Mouse (Mus musculus): ENCODE data around the gene Camkk1. TPM values are rescaled to one million over a fixed set of nuclear protein-coding genes. Genes with fewer than 3 reads are reported as not detected.

The Camkk1 gene
- polyA plus RNA-seq, 1 experiment from 2014 or later: 34.7 TPM

- H3K27me3 ChIP-seq (replicated peaks): no peaks in the 10 kb centered on the region
Measured at GRCm38 (mm10) chr11:73090826-73091225, 72.0 kb downstream of the Camkk1 start.

More at GRCm38 (mm10) chr11:73090826-73091225, 72.0 kb downstream of the Camkk1 start:
- H3K4me1 ChIP-seq: no peaks in the 10 kb centered on the region
- H3K4me3 ChIP-seq (replicated peaks): no peak overlapping the region
- 87% methylated on average over 2 of the region's 2 CpGs for WGBS
- no peaks in the 10 kb centered on the region for H3K36me3 ChIP-seq
- H3K9me3 ChIP-seq (replicated peaks): no peaks in the 10 kb centered on the region
- no peak for ATAC-seq (ENCODE audit: low FRiP score)
- H3K9ac ChIP-seq (replicated peaks): no peak overlapping the region
- H3K4me2 ChIP-seq: no peak overlapping the region
- H3K27ac ChIP-seq (replicated peaks): no peak overlapping the region

Other genes with a start within 250 kb of the Camkk1 start
- 8.4 and 9.0 TPM in 2 replicates for gene Cyb5d2, start 222.9 kb upstream of the Camkk1 start, polyA plus RNA-seq (2015; fragmentation: Nextera tagmentation; extraction: Ambion mirVana)
- 12.7 and 12.8 TPM in 2 replicates for gene Zzef1, start 222.8 kb upstream of the Camkk1 start, polyA plus RNA-seq (2015; fragmentation: Nextera tagmentation; extraction: Ambion mirVana)
- gene Atp2a3, start 57.8 kb upstream of the Camkk1 start, polyA plus RNA-seq (2015; fragmentation: Nextera tagmentation; extraction: Ambion mirVana): 0.75 and 12.6 TPM in 2 replicates
- gene P2rx1, start 19.9 kb upstream of the Camkk1 start, polyA plus RNA-seq (2015; fragmentation: Nextera tagmentation; extraction: Ambion mirVana): 0.47 and 3.3 TPM in 2 replicates
- 9.1 and 10.1 TPM in 2 replicates for gene Ncbp3, start 28.8 kb downstream of the Camkk1 start, polyA plus RNA-seq (2015; fragmentation: Nextera tagmentation; extraction: Ambion mirVana)
- 0.19 and 2.7 TPM in 2 replicates for gene Itgae, start 71.6 kb downstream of the Camkk1 start, polyA plus RNA-seq (2015; fragmentation: Nextera tagmentation; extraction: Ambion mirVana)
- gene Haspin, start 119.3 kb downstream of the Camkk1 start, polyA plus RNA-seq (2015; fragmentation: Nextera tagmentation; extraction: Ambion mirVana): 2.4 and 5.7 TPM in 2 replicates
- 0.72 and 0.84 TPM in 2 replicates for gene P2rx5, start 141.4 kb downstream of the Camkk1 start, polyA plus RNA-seq (2015; fragmentation: Nextera tagmentation; extraction: Ambion mirVana)
- 136 and 148 TPM in 2 replicates for gene Emc6, start 158.0 kb downstream of the Camkk1 start, polyA plus RNA-seq (2015; fragmentation: Nextera tagmentation; extraction: Ambion mirVana)
- gene Tax1bp3, start 158.1 kb downstream of the Camkk1 start, polyA plus RNA-seq (2015; fragmentation: Nextera tagmentation; extraction: Ambion mirVana): 118 and 133 TPM in 2 replicates
- gene Ctns, start 180.0 kb downstream of the Camkk1 start, polyA plus RNA-seq (2015; fragmentation: Nextera tagmentation; extraction: Ambion mirVana): 17.0 and 17.7 TPM in 2 replicates
- gene Shpk, start 180.5 kb downstream of the Camkk1 start, polyA plus RNA-seq (2015; fragmentation: Nextera tagmentation; extraction: Ambion mirVana): 3.0 and 3.4 TPM in 2 replicates
- gene Trpv1, start 215.3 kb downstream of the Camkk1 start, polyA plus RNA-seq (2015; fragmentation: Nextera tagmentation; extraction: Ambion mirVana): 2.0 and 2.4 TPM in 2 replicates
- 0.20 and 0.29 TPM in 2 replicates for gene Trpv3, start 248.4 kb downstream of the Camkk1 start, polyA plus RNA-seq (2015; fragmentation: Nextera tagmentation; extraction: Ambion mirVana)

Measured in neural tube, embryonic 15.5 days (tissue).